Mouse (Mus musculus): ENCODE data around the gene Sh2b3. TPM values are rescaled to one million over a fixed set of nuclear protein-coding genes. Genes with fewer than 3 reads are reported as not detected.

Gene Sh2b3
- total RNA-seq, 2 experiments from 2014 or later: 22.0 to 22.5 TPM

DNA sequence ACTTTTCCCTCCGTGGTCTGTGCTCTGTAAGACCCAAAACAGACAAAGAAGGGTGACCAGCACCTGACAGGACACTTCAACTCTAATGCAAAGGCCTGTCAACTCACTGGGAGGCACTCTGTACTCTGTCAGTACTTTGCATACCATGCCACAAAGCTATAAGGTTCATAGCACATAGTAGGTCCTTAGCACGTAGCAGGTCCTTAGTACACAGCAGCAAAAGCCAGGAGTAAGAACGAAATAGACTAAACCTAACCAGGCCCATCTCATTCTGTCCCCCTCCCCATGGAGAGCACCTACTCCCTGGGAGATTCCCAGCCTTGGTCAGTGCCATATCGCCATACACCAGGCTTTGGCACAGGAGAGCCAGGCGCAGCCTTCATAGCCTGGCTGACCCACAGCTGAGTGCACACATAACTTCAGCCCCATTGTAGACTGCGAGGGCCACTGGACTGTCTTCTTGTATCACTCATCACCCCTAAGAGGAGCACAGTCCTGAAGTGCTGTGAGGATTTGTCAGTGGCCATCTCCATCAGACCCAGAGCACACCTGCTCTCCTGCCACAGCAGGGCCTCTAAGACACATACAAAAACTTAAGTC lies 6.3 kb downstream of the Sh2b3 start:
- intact Hi-C loops (cut with DNase I): no loop called here
- DNase-seq (ENCODE audit: low spot score in 2 of 2): no peak

DNA sequence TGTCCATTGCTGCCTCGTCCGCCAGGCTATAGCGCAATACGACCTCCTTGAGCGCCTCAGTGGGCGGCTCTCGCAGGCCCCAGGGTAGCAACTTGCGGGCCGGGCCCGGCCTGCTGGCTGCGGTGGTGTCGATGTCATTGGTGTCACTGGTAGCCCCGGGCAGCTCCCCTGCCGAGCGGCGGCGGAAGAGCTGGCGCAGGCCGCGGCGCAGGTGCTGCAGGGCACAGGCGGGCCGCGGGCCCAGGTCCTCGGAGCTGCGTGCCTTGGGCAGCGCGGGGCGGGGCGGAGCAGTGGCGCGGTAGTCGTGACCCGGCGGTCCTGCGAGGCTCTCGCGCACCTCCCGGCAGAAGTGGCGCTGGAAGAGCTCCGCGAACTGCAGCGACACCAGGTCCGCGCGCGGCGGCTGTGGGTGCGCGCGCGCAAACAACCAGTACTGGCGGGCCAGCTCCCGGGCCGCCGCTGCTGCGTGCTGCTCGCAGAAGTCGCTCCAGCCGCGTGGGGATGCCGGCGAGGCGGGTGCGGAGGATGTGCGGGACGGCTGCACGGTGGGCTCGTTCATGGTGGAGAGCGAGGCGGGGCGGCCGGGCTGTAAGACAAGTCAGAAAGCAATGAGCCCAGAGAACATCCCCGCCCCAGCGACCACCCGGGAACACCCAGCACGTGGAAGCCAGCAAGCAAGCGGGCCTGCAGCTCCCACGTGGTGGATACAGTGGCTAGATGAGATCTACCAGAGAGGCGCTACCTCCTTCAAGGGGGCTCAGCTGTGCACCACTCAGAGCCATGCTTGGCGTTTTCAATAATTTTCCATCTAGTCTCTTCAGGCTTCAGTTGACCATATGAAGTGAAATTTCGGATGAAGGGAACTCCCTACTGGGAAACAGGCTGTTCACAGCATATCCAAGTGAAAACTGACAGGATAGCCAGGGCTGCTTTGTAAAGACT lies 8.7 kb downstream of the Sh2b3 start:
- peak in 1 of 2 experiments; percentile 71 for DNase-seq (ENCODE audit: low spot score in 2 of 2)

DNA sequence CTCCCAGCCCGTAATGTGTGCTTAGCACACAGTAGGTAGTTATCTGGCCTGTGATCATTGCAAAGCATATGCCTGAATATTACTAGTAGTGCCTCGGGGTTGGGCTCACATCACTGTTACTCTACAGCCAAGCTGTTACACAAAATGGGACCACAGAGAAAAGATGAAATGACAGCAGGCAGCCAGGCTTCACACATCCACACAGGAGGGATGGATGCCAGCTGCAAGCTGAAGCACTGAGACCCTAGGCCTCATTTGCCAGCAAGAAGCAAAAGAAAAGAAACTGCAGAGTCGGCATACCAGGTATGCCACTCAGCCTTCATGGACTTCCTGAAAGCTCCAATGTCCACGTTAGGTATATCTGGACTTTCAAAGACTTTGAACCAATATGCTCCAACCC lies 9.6 kb downstream of the Sh2b3 start:
- DNase-seq (ENCODE audit: low spot score in 2 of 2): no peak
- intact Hi-C loops (cut with DNase I): no loop called here

More for the DNA sequence above, 8.7 kb downstream of the Sh2b3 start:
- intact Hi-C loops (cut with DNase I): no loop called here

DNA sequence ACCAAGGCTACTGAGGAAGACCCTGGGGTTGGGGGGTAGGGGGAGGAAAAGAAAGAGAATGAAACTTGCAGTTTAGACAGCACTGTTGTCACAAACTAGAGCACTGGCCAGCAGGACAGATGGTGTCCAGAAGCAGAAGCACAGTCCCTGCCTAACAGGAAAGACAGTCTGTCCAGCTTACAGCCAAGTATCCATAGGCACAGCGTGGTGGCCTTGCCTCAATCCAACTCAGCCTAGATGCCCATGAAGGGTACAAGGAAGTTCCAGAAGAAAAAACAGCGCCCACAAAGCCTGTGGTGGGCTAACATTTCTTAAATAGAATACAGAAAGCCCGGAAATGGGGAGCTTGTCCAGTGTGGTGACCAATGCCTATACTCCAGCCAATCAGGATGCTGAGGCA lies 11.8 kb downstream of the Sh2b3 start:
- DNase-seq (ENCODE audit: low spot score in 2 of 2): no peak
- intact Hi-C loops (cut with DNase I): no loop called here

DNA sequence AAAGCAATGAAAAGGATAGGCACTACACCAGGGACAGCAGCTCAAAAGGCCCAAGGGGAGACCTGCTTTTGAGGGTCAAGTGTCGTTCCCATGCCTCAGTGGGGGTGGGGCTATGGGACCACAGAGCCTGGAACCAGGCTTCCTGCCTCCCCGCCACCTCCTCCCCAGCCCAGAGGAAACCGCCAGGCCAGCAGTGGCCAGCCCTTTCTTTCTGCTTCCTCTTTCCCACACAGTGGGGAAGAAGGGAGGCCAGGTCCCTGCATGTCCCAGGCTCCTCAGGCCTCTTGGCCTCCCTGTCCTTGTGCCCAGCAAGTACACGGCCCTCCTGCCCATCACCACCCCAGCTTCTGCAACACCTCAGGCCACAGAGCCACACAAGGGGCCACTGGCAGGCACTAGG lies 13.3 kb downstream of the Sh2b3 start:
- intact Hi-C loops (cut with DNase I): no loop called here
- DNase-seq (ENCODE audit: low spot score in 2 of 2): no peak

DNA sequence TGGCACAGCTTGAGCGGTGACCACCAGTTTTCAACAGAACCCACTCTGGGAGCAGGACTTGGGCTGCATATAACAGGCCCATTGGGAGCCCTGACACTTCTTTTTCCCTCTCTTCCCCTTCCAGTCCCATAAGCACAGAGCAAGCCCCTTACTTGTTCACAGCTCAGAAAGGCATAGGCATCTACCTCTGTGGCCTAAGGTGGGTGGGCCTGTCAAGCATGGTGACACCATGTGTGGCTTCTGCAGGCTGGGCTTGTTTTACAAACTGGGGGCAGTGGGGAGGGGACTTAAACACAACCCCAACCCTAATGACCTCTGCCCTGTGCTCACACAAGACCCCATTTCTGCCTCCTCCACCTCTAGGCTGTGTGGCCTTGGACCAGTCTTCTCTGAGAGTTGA lies 13.8 kb downstream of the Sh2b3 start:
- intact Hi-C loops (cut with DNase I): no loop called here
- no peak for DNase-seq (ENCODE audit: low spot score in 2 of 2)

DNA sequence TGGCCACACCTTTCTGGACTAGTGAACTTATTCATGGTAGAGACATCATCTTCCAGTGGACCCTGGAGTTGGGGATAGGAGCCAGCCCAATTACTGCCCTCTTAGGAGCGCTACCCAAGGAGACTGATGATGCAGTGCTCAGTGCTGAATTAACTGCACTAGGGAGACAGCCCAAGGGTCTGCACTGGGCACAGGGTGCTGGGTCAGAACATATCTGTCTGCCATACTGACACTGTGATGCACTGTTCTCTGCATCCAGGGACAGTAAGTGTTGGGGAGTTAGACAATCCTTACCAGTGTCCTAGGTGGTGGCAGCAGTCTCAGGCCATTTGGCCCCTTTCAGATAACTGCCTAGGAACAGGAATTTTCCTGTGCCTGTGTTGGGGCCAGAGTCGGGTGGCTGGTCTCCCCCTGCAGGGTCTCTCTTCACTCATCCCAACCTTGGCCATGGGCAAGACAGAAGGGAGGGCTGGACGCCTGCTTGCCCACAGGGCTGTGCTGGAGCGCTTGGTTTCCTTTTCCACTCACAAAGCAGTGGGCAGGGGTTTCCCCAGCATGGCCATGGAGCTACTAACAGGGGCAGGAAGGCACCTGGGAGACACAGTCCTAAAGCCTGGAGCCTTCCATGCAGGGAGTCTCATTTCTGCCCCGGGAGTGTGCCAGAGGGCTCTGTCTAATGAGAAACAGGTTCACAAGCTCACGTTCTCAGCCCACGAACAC lies 14.5 kb downstream of the Sh2b3 start:
- no peak for DNase-seq (ENCODE audit: low spot score in 2 of 2)

DNA sequence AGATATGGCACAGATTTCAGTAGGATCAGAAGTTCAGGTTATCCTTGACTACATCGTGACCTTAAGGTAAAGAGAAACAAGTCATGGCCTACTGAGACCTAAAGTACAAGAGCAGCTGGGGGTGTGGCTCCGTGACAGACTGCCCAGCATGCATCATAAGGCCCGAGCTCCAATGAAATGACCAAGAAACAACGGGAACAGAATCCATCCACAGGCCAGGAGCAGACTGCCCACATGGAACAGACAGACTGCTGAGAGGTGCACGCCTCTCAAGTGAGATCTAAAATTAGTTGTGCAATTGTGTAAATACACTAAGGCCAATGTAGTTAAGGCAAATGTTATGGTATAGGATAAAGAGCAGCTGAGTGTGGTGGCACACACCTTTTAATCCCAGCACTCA lies 15.9 kb downstream of the Sh2b3 start:
- intact Hi-C loops (cut with DNase I): no loop called here
- no peak for DNase-seq (ENCODE audit: low spot score in 2 of 2)

More for the DNA sequence above, 14.5 kb downstream of the Sh2b3 start:
- intact Hi-C loops (cut with DNase I): no loop called here

DNA sequence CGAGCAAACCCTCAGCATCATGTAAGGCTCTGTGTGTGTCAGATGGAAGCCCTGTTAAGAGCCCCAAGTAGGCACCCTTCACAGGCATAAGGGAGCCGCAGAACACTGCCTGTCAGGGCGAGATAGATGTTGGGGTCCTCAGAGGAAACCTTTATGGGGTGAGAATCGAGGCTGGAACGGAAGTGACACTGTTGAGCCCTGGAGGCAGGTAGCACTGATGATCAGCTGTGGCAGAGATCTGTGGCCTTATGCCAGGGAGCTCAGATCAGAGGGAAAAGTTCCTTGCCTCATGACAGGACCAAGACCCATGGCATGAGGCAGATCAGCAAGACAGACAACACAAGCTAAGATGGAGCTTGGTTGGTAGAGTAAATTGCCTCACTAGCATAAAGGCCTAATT lies 16.3 kb downstream of the Sh2b3 start:
- no peak for DNase-seq (ENCODE audit: low spot score in 2 of 2)
- intact Hi-C loops (cut with DNase I): no loop called here

DNA sequence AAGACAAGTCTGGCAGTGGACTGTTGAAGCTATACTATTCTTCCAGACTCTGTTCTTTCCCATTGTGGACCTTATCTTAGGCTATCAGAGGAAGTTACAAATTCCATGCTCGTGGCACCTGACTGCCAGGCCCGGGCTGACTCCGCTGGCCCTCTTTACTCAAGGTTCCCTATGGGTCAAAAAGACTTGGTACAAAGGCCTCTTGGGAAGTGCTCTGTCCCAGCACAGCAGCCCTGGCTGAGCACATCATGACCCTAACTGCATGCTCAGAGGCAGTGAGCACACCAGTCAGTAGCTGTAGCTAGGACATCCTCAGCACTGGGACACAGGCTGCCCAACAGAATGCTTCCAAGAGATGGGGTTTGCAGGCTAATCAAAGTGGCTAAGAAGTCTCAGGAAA lies 16.8 kb downstream of the Sh2b3 start:
- intact Hi-C loops (cut with DNase I): no loop called here
- no peak for DNase-seq (ENCODE audit: low spot score in 2 of 2)

DNA sequence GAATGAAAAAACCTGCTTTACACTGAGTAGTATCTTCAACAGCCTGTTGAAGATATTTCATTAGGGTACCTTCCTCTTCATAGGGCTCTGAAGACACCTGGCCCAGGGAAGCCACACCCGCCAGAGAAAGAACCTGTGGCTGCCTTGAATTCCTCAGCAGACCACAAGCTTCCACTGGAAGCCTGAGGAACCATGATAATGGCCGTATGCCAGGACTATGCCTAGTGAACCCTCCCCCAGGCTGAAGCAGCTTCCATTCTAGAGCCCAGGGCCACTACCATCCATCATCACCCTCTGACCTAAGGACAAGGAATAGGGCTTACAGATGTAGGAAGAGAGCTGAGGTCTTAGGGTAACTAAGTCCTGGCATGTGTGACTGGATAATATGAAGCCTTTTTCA lies 17.3 kb downstream of the Sh2b3 start:
- DNase-seq (ENCODE audit: low spot score in 2 of 2): no peak
- intact Hi-C loops (cut with DNase I): no loop called here

DNA sequence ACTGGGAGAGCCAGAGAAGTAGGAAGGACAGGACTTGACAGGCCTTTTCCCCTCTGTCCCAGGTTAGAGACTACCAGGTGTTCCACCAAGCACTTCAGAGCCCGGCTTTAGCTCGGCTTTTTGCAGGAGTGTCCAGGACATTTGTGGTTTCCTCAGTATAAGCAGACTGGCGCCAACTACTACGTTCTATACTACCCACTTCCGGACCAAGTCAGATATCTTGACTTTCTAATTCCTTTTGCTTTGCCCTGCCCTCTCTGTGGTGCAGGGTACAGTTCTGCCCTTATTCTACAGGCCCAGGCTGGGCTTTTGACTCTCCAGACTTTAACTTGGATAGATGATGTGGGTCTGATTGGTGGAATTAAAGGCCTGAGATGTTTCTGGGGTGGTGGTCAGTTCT lies 17.9 kb downstream of the Sh2b3 start:
- intact Hi-C loops (cut with DNase I): no loop called here
- no peak for DNase-seq (ENCODE audit: low spot score in 2 of 2)

DNA sequence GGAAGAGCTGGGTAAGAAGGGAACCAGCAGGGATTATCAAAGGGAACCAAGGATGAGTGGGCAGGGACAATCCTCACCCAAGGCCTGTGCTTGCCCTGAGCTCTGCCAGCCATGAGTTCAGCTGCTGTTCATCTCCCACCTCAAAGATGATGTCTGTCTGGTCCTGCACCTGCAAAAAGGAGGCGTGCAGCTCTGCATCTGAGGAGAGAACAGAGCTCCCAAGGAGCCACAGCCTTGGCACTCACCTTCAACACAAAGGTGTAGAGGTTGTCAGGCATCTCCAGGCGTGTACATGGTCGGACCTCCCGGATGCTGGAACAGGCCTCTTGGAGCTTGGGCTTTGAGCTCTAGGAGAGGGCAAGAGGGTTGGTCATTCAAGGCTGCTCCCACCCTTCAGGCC lies 18.6 kb downstream of the Sh2b3 start:
- no peak for DNase-seq (ENCODE audit: low spot score in 2 of 2)
- intact Hi-C loops (cut with DNase I): no loop called here

DNA sequence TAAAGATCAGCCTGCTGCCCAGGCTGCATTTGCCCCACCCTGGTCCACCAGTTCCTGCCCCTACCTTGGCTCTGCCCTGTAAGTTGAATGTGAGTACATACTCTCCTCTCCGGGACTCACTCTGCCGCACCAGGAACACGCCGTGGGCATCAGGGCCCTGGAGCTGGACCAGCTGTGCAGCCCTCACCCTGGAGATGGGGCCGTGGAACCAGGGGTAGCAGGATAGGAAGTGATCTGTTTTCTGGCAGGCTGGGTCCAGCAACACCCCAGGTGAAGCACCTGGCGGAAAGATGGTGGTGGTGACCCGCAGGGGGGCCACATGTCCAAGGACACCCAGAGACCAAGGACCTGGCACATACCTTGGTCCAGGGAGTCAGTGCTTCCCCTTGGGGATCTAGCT lies 19.0 kb downstream of the Sh2b3 start:
- intact Hi-C loops (cut with DNase I): no loop called here
- no peak for DNase-seq (ENCODE audit: low spot score in 2 of 2)

DNA sequence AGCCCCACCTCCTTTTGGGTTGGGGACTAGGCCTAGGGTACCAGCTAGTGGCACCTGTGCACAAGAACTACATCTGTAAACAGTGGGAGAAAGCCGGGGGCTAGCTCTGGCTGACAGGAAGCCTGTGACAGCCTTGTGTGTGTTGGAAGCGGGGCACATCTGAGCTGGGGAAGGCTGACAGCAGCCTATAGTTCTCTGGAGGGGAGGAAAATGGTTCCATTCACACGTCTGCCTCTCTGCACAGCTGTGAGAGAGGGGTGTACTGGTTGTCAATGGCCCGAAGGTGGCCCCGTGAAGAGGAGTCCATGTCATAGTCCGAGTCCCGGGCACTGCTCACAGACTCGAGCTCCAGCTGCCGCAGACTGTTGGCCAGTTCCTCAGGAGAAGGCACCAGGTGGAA lies 19.9 kb downstream of the Sh2b3 start:
- DNase-seq (ENCODE audit: low spot score in 2 of 2): no peak
- intact Hi-C loops (cut with DNase I): no loop called here

DNA sequence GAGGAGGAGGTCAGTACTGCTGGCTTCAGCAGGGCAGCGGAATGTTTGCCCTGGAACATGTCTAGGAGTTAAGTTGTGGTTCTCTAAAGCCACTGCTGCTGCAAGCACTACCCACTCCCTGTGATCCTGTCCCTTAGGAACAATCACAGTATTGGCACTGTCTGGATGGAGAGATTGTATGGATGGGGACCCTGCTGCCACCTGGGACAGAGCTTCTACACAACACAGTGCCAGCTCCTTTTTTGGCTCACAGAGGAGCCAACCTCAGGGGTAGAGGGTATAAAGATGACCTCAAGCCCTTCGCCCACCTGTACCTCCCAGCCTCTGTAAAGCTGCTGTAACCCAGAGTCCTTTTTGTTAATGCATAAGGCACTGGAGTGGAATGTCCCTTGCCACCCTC lies 20.8 kb downstream of the Sh2b3 start:
- no peak for DNase-seq (ENCODE audit: low spot score in 2 of 2)
- intact Hi-C loops (cut with DNase I): no loop called here

DNA sequence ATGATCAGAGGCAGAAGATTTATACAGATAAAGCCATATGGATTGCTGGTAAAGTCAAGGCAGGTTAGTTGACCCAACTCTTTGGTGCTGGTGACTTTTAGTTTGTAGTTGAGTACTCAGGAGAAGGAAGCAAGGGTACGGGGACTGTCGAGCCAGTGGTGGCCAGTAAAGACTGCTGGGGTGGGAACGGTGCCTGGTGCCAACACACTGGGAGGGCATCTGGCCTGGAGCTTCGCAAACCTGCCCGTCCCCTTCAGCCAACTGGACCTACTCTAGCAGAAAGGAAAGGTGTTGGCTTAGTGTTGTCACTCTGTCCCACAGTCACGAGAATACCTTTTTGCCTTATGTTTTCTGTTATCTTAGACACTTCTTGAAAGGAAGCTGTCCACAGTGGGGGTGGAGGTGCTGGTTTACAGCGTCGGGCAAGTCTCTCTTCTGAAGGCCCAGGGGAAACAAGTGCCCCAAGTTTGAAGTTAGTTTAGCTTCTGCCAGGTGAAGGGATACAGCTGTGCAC lies 21.5 kb downstream of the Sh2b3 start:
- intact Hi-C loops (cut with DNase I): loop anchor here (2.0 kb wide), 1 partner anchor 21 kb away; the partner anchor contains the start of gene Sh2b3
- no peak for DNase-seq (ENCODE audit: low spot score in 2 of 2)

DNA sequence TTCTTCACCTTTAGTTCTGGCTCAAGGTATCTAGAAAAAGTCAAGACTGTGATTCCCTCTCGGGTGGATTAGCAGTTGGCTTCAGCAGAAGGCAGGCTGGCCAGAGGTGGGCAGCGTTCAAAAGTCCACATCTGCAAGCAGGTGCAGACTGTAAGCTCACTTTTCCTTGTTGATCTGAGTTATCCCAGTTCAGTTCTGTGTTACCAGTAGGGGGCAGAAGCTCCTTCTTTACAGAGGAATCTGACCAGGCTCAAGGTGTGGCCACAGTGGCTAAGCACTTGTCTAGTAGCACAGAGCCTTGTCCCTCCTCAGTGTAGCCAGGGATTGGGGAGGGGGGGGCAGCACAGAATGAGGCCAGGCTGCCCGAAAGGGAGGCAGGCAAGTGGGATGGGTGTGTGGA lies 22.4 kb downstream of the Sh2b3 start:
- intact Hi-C loops (cut with DNase I): loop anchor here (2.0 kb wide), 1 partner anchor 22 kb away; the partner anchor contains the start of gene Sh2b3
- DNase-seq (ENCODE audit: low spot score in 2 of 2): no peak

DNA sequence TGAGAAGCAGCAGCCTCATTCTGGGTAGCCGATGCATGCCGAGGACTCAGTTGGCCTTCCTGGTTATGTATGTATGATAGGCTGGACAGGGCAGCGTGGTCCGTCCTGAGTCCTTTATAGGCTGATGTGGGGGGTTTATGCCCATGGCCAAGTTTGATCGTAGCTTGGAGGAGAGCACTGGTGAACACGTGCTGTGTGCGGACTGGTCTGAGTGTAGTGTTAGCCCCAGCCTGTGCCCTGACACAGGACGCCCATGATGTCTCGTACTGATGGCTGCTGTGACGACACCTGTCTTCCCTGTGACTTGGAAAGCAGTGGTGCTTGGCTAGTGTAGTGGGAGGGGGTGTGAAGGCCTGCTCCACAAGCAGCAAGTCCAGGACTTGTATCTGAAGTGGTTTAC lies 23.7 kb downstream of the Sh2b3 start:
- no peak for DNase-seq (ENCODE audit: low spot score in 2 of 2)
- intact Hi-C loops (cut with DNase I): loop anchor here (2.0 kb wide), 1 partner anchor 23 kb away; the partner anchor contains the start of gene Sh2b3

DNA sequence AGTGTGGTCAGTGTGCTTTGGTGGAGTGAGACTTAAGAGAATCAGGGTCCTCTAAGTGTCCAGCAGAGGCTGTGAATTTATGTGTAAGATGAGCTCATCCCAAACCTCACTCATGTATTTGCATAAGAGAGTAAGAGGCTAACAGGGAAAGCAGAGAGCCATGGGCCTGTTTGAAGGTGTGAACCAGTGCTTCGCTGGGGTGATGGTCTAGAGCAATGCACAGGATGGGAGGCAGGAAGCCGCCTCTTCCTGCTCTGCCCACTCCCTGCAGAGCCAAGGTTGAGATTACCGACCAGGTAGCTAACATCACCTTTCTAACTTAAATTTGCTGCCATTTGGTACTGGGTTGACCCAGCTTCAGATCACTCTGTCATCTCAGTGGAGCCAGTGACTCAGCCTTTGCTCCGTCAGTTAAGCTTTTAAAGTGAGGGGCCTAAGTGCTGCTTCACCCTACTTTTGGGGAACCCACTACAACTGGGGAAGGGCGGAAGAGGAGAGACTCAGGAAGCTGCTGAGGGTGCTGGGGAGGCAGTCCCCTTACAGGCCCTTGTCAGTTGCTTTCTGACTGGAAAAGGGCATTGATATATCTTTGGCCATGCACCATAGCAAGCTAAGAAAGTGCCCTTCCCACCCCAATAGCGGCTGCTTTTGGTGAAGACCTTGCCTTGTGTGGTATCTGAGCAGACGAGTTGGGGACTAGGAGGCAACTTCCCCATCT lies 24.8 kb downstream of the Sh2b3 start:
- intact Hi-C loops (cut with DNase I): no loop called here
- no peak for DNase-seq (ENCODE audit: low spot score in 2 of 2)
